Mouse (Mus musculus) Patski (cell line): ENCODE data around the gene Cdkl2. TPM values are rescaled to one million over a fixed set of nuclear protein-coding genes. Genes with fewer than 3 reads are reported as not detected.
A peak's percentile ranks its signal among the peaks of the same experiment; 100 is the strongest.

Experiments
- ATAC-seq: fragments of 100-300 bp; one replicate; pipeline ENCODE4 v1.8.0; 2021
- CTCF ChIA-PET: fragments of 350-600 bp; sonication (Branson Sonifier 250); formaldehyde crosslinking; loops from one replicate; lab custom pipeline; 2022; ENCODE audit warnings: inconsistent platforms; lab: Charles Lee
- POLR2A ChIA-PET: fragments of 350-600 bp; sonication (Branson Sonifier 250); formaldehyde crosslinking; loops from one replicate; lab custom pipeline; 2022; ENCODE audit warnings: antibody characterized with exemption, inconsistent platforms; lab: Charles Lee
- DNase-seq: peaks from one replicate; pipeline ENCODE4 v3.0.0-alpha.2; 2011; ENCODE audit warnings: low read depth, low spot score
- H3K27me3 ChIP-seq: fragments of 371-371 bp; one replicate; pipeline ENCODE4 v1.5.1; 2021
- CTCF ChIP-seq: fragments of 100-300 bp; IDR thresholded peaks from one replicate; pipeline ENCODE4 v1.5.1; 2021
- in situ Hi-C: fragments of 300-500 bp; cut with MboI; formaldehyde crosslinking; loops from 3 replicates; pipeline ENCODE4 v1.11.1; 2018; ENCODE audit warnings: low pct_unique_long_range_greater_than_20kb, mixed read lengths
- polyA plus RNA-seq: library from polyadenylated mRNA; unstranded; gene quantifications from one replicate; pipeline ENCODE4 v1.2.3, GENCODE M21; 2021

Gene Cdkl2
- polyA plus RNA-seq, 1 experiment from 2014 or later, result 13.7 TPM

DNA sequence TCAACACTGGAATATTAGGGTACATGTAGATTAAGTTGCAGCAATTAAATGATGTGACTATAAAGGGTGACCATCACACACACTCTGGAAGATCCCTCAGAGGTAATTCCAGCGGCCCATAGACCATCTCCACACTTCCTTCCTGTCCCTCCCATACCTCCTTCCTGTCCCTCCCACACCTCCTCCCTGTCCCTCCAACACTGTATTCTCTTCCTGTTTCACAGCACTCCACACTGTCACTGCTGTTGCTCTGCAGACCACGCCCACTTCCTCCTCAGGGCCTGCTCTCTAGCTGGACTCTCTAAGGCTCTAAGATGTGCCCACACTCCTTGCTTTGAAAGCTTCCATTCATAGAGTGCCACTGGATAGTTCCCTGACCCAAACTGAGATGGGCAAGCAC lies 42.9 kb downstream of the Cdkl2 start:
- ATAC-seq (no peak), DNase-seq (no peak)
- in situ Hi-C loops, result loop anchor here (5.0 kb wide), 1 partner anchor 483 kb away; the partner anchor contains the start of gene Parm1
- no peak for TF ChIP-seq CTCF
- CTCF ChIA-PET, result interaction anchor here (2.0 kb wide), 1 partner anchor 9 kb away, joined by 8 read pairs; no protein-coding TSS in a partner anchor
- H3K27me3 ChIP-seq, result no peaks in the 10 kb centered on the region
- POLR2A ChIA-PET, result interaction anchor here (0.5 kb wide), 1 partner anchor 827 kb away, joined by 3 read pairs; no protein-coding TSS in a partner anchor

DNA sequence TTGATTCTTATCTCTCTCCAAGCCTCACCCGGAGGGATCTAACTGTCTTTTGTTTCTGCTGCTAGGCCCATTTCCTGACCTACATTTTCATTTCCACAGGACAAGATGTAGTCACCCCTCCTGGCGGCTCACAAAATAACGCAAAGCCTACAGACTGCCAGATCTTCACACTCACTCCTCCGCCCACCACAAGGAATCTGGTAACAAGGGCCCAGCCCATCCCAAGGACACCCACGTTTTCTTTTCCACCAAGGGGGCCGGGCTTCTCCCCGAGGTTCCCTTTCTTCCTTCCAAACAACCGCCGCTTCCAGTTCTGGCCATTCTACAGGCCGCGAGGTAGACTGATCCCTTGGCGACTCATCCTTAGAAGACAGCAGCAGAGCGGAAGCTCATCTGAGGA lies 49.1 kb downstream of the Cdkl2 start:
- in situ Hi-C loops, result no loop called here
- DNase-seq (no peak), ATAC-seq (no peak)
- ChIA-PET CTCF (interaction anchor here (1.0 to 1.3 kb wide), 3 partner anchors 9 to 34 kb away, joined by 3 to 5 read pairs (median 3); partner anchors contain the start of gene Rchy1), POLR2A (interaction anchor here (0.6 kb wide), 1 partner anchor 590 kb away, joined by 3 read pairs; no protein-coding TSS in a partner anchor)
- no peak for TF ChIP-seq CTCF
- H3K27me3 ChIP-seq, result no peaks in the 10 kb centered on the region

DNA sequence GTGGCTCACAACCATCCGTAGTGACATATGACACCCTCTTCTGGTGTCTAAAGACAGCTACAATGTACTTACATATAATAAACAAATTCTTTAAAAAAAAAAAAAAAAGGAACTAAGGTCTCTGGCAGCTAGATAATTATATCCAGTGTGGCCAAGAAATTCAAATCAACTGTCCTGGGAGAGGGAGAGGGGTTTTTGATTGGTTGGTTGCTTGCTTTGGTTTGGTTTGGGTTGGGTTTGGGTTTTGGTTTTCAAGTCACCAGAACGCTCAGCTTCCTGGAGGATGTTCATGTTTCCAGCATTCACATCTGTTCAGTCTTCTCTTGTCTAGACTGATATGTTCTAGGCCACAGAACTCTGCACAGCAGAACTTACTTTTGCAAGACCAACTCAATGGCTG lies 50.6 kb downstream of the Cdkl2 start:
- in situ Hi-C loops, result no loop called here
- ChIA-PET CTCF (interaction anchor here (1.3 to 2.3 kb wide), 2 partner anchors 9 to 31 kb away, joined by 5 to 8 read pairs; partner anchors contain the start of gene Rchy1), POLR2A (interaction anchor here (0.6 to 0.8 kb wide), 2 partner anchors 128 to 245 kb away, joined by 3 to 6 read pairs; no protein-coding TSS in a partner anchor)
- H3K27me3 ChIP-seq, result no peaks in the 10 kb centered on the region
- ATAC-seq (no peak), DNase-seq (no peak)
- no peak for TF ChIP-seq CTCF

DNA sequence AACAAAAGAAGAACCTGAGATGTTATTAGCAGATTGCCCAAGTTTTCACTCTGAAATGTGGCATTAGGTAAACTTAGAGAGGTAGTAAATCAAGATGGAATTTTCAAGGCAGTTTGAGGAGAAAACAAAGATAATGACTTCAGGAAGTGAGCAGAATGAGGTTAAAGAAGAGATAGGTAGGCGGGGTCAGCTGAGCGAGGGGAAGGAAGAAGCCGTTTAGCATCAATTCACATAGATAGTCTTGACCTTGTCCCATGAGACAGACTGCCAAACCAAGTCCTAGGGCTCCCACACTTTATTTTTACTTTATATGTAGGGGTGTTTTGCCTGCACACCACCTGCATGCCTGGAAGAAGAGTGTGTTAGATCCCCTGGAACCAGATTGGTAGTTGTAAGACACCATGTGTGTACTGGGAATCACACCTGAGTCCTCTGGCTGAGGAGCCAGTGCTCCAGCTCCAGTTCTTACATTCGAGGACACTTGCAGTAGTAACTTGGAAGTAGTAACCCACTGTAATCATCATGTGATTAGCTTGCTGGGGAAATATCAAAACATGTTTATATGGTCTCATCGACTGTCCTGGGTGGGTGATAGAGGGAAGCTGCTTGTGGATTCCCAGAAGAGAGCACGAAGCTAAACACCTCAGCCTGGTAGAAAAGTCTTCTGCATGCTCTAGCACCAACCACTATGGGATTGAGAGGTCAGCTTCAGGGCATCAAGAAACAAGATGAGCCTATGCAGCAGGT lies 52.3 kb downstream of the Cdkl2 start:
- POLR2A ChIA-PET, result interaction anchor here (0.6 kb wide), 2 partner anchors 23 to 81 kb away, joined by 3 read pairs; no protein-coding TSS in a partner anchor
- in situ Hi-C loops, result no loop called here
- TF ChIP-seq CTCF, result no peak
- ATAC-seq (no peak), DNase-seq (no peak)
- H3K27me3 ChIP-seq, result no peaks in the 10 kb centered on the region
- CTCF ChIA-PET, result interaction anchor here (1.3 to 2.3 kb wide), 2 partner anchors 8 to 10 kb away, joined by 3 to 8 read pairs; no protein-coding TSS in a partner anchor

DNA sequence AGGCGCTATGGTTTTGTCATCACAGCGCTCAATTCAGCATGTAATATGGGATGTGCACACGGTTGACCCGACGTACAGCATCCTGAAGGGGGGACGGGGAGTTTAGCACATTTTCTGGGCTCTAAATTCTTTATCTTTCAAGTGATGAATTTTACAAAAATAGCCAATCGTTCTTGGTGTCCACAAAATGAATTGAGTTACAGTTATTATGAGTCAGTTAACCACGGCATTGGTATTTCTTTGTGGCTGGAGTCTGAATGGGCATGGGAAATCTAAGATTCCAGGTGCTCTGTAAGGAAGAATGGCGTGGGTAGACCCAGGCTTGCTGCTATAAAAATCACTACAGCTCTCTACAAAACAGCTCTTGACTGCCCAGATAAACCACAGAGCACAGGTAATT lies 54.4 kb downstream of the Cdkl2 start:
- ChIA-PET CTCF (no interaction called here), POLR2A (no interaction called here)
- H3K27me3 ChIP-seq, result no peaks in the 10 kb centered on the region
- no peak for ATAC-seq
- DNase-seq, result no peak
- in situ Hi-C loops, result no loop called here
- TF ChIP-seq CTCF, result no peak

DNA sequence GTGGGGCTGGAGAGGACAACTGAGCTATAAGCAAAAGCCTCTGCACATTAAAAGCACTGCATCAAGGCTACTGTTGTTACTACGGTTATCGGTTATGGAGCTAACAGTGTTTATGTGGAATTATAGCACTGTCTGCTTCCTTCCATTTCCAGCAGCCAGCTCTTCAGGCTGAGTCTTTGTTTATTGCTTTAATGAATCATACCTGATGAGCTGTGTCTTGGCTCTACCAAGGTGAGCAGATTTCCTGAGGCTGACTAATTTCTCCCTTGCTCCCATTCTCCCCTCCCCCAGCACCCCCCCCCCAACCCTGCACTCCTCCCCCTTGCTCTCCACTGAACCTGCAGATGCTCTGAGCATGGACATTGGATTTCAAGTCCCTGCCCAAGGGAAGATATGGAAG lies 55.9 kb downstream of the Cdkl2 start:
- H3K27me3 ChIP-seq, result no peaks in the 10 kb centered on the region
- CTCF ChIA-PET, result interaction anchor here (1.0 to 1.2 kb wide), 2 partner anchors 10 to 14 kb away, joined by 3 read pairs; no protein-coding TSS in a partner anchor
- peak; percentile 74 for ATAC-seq
- in situ Hi-C loops, result no loop called here
- DNase-seq, result peak; percentile 54
- TF ChIP-seq CTCF, result no peak
- POLR2A ChIA-PET, result interaction anchor here (0.9 kb wide), 1 partner anchor 26 kb away, joined by 3 read pairs; no protein-coding TSS in a partner anchor

DNA sequence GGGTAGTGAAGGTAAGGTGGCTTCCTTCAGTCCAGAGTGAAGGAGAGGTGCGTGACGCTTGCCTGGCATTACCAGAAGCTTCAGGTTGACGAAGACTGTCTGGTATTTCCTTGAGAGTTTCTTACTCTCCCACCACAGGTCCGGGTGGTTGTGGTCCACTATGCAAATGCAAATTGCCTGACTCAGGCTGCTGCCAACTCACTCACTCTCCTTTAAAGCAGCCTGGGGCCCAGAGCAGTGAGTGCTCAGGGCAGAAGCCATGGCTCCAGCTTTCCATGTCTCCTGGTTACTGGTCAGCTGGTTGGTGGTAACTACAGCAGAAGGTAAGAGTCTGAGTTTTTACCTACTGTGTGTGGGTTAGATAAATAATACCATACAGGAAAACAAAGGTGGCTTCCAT lies 56.4 kb downstream of the Cdkl2 start, which contains the start of gene Odaph:
TSS of gene Odaph (plus strand) at position 240 of the 400 bp plus-strand sequence.
- no peak for TF ChIP-seq CTCF
- POLR2A ChIA-PET, result interaction anchor here (0.9 kb wide), 1 partner anchor 25 kb away, joined by 3 read pairs; no protein-coding TSS in a partner anchor
- H3K27me3 ChIP-seq, result no peaks in the 10 kb centered on the region
- ATAC-seq, result peak; percentile 85
- CTCF ChIA-PET, result interaction anchor here (1.0 to 1.3 kb wide), 3 partner anchors 10 to 23 kb away, joined by 3 to 5 read pairs (median 3); no protein-coding TSS in a partner anchor
- in situ Hi-C loops, result no loop called here
- DNase-seq, result peak; percentile 56

DNA sequence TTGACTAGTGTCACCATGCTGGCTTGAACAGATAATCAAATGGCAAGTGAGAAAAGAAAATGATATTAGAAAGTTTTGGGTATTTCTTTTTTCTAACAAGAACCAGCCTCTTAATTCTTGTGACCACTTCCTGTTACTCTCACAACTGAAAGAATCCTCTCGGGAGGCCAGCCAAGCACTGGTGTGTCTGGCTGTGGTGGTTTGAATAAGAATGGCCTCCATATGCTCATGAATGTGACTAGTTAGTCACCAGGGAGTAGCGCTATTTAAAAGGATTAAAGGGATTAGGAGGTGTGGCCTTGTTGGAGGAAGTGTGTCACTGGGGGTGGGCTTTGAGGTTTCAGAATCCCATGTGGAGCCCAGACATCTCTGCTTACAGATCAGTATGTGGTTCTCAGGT lies 58.0 kb downstream of the Cdkl2 start:
- no peaks in the 10 kb centered on the region for H3K27me3 ChIP-seq
- DNase-seq, result no peak
- CTCF ChIA-PET, result interaction anchor here (1.1 to 1.3 kb wide), 2 partner anchors 10 to 22 kb away, joined by 4 to 5 read pairs; no protein-coding TSS in a partner anchor
- POLR2A ChIA-PET, result no interaction called here
- in situ Hi-C loops, result no loop called here
- ATAC-seq, result no peak
- TF ChIP-seq CTCF, result no peak

DNA sequence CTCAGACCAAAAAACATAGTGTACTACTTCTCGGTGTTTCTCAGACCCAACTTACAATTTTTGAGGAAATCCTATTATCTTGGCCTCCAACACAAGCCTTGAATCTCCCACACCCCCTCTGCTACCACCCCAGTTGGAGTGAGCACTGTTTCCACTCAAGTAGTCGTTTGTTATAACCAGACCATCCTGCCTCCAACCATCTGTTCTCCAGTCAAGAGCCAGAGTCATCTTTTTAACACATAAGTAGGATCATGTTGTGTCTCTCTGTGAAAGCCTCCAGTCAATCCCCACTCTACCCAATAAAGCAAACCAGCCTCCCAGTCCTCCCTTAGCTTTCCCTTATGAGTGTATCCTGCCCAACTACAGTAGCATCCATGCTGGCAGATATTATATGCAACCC lies 60.2 kb downstream of the Cdkl2 start:
- CTCF ChIA-PET, result interaction anchor here (0.9 to 1.2 kb wide), 3 partner anchors 8 to 20 kb away, joined by 3 to 5 read pairs (median 3); no protein-coding TSS in a partner anchor
- no peak for DNase-seq
- POLR2A ChIA-PET, result interaction anchor here (0.6 kb wide), 1 partner anchor 31 kb away, joined by 3 read pairs; no protein-coding TSS in a partner anchor
- in situ Hi-C loops, result no loop called here
- no peak for TF ChIP-seq CTCF
- no peaks in the 10 kb centered on the region for H3K27me3 ChIP-seq
- no peak for ATAC-seq

DNA sequence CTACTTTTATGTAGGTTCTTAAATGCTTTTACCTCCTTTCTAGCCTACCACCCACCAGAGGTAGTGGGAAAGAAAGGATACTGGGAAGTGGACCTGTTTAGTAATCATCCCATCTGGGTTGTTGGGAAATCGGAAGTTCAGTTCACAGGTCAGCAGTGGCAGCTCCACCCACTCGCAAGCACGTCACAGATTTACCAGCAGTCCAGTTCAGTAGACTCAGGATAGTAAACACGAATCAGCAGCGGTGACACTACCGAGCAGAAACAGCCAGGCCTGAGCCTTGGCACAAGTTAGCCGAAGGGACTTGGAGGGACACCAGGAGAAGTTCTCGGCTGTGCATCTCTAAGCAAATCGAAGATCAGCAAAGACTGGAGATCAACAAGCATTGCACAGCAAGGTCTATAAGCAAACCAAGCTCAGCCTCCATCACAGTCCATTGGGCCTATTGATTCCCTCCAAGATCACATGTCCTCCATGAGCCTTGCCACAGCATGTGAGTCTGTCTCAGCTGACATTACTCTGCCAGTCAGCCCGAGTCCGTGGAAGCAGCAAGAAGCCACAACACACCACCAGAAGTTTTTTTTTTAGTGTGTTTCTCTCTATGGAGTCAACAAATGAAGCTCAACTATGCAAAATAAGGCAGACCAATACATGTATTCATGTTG lies 62.4 kb downstream of the Cdkl2 start:
- ChIA-PET POLR2A (interaction anchor here (1.6 kb wide), 1 partner anchor 20 kb away, joined by 4 read pairs; no protein-coding TSS in a partner anchor), CTCF (no interaction called here)
- no peak for TF ChIP-seq CTCF
- in situ Hi-C loops, result no loop called here
- H3K27me3 ChIP-seq, result no peaks in the 10 kb centered on the region
- DNase-seq (no peak), ATAC-seq (no peak)
